Mouse (Mus musculus): ENCODE measurements around the gene Dusp10. TPM values are rescaled to one million over a fixed set of nuclear protein-coding genes. Genes with fewer than 3 reads are reported as not detected.

Dusp10 gene
- polyA plus RNA-seq, 1 experiment from 2014 or later, result 7.0 TPM

DNA sequence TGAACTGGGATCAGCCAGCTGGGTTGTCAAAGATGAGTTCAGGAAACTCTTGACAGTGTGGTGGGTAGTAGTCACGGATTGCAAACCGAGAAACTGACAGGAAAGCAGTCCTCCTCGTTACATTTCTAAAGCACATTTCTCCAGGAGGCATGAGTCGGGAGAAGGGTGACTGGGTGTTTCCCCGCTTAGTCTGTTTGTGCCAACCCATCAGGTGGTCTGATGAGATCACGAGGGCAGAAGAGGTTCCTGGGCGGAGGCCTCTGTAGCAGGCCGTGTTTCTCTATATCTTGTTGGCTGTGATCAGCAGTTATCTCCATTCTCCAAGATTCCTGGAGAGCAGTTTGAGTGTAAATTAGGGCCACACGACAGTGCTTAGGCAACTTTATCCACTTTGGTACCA is 29.6 kb downstream of the Dusp10 start:
- Histone ChIP-seq H3K36me3 (no peaks in the 10 kb centered on the region), H3K4me1 (replicated peaks) (peaks cover 29% of the 10 kb centered on the region), H3K9me3 (no peaks in the 10 kb centered on the region), H3K4me3 (replicated peaks) (no peak overlapping the region), H3K4me2 (no peak overlapping the region), H3K9ac (replicated peaks) (no peak overlapping the region), H3K27me3 (no peaks in the 10 kb centered on the region), H3K27ac (no peak overlapping the region)
- 80% methylated on average over 9 of the region's 9 CpGs for WGBS
- no peak for ATAC-seq (ENCODE audit: insufficient number of reproducible peaks, insufficient read depth, low FRiP score, low TSS enrichment, low read depth)

DNA sequence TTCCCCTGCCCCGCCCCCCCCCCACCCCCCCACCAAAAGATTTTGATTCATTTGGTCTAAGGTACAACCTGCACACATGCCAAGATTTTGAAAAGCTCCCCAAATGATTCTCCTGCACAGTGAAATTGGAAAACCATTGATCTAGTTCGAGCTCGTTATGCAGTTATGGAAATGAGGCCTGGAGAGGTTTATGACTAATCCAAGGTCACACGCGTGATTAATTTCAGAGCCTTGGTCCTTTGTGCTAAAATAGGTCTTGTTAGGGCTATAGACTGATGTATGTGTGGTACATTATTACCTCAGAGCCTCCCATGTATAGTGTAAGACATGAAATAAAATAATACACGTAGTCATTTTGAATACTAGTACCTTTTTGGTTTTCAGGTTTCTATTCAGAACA is 30.3 kb downstream of the Dusp10 start:
- no peak overlapping the region for H3K4me2 ChIP-seq
- 85% methylated on average over 5 of the region's 6 CpGs for WGBS
- H3K27ac ChIP-seq, result no peak overlapping the region
- no peaks in the 10 kb centered on the region for H3K27me3 ChIP-seq
- H3K4me1 ChIP-seq (replicated peaks), result peaks cover 29% of the 10 kb centered on the region
- H3K9ac ChIP-seq (replicated peaks), result no peak overlapping the region
- H3K9me3 ChIP-seq, result no peaks in the 10 kb centered on the region
- H3K4me3 ChIP-seq (replicated peaks), result no peak overlapping the region
- ATAC-seq (ENCODE audit: insufficient number of reproducible peaks, insufficient read depth, low FRiP score, low TSS enrichment, low read depth), result no peak
- H3K36me3 ChIP-seq, result no peaks in the 10 kb centered on the region

DNA sequence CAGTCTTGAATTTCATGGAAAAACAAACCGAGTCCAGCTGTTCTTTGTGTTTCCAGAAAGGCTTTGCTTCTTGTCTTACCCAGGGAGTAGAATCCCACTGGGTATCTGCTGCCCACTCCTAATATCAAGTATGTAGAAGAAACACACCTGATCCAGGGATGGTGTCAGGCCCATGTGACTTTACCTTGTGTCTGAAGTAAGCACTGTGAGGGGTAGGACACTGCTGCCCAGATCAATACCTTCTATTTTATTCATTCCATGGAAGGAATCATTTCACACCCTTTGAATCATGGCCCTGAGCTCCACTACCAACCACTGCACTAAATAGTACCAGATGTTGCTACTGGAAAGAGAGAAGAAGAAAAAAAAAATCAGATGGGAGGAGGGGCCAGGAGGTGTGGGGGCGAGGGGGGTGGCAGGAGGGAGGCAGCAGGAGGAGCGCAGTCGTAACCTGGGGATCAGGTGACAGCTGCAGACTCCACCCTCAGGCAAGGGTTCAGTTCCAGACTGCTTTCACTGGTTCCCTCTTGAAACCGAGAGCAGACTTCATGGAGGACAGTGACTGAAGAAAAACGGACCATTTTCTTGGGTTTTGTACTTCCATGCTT is 33.1 kb downstream of the Dusp10 start:
- Histone ChIP-seq H3K36me3 (no peaks in the 10 kb centered on the region), H3K4me1 (replicated peaks) (peaks cover 26% of the 10 kb centered on the region), H3K27me3 (no peaks in the 10 kb centered on the region), H3K4me3 (replicated peaks) (no peak overlapping the region), H3K9ac (replicated peaks) (no peak overlapping the region; the same call in 1 of the 2 replicates), H3K4me2 (peak overlapping the region; percentile 15; the same call in 1 of the 2 replicates), H3K9me3 (no peaks in the 10 kb centered on the region), H3K27ac (peak overlapping the region; percentile 76)
- WGBS, result 17% methylated on average over 6 of the region's 6 CpGs
- ATAC-seq (ENCODE audit: insufficient number of reproducible peaks, insufficient read depth, low FRiP score, low TSS enrichment, low read depth), result peak; percentile 79

GRCm38 (mm10) chr1:184047818-184048217 is 34.7 kb downstream of the Dusp10 start:
- Histone ChIP-seq H3K9ac (replicated peaks) (no peak overlapping the region), H3K4me2 (no peak overlapping the region), H3K36me3 (no peaks in the 10 kb centered on the region), H3K27ac (no peak overlapping the region), H3K9me3 (no peaks in the 10 kb centered on the region), H3K27me3 (no peaks in the 10 kb centered on the region), H3K4me3 (replicated peaks) (no peak overlapping the region), H3K4me1 (replicated peaks) (peaks cover 24% of the 10 kb centered on the region)
- no peak for ATAC-seq (ENCODE audit: insufficient number of reproducible peaks, insufficient read depth, low FRiP score, low TSS enrichment, low read depth)
- WGBS, result 90% methylated on average over 9 of the region's 9 CpGs

GRCm38 (mm10) chr1:184048675-184049418 is 35.7 kb downstream of the Dusp10 start:
- ATAC-seq (ENCODE audit: insufficient number of reproducible peaks, insufficient read depth, low FRiP score, low TSS enrichment, low read depth), result no peak
- Histone ChIP-seq H3K36me3 (no peaks in the 10 kb centered on the region), H3K4me1 (replicated peaks) (peaks cover 24% of the 10 kb centered on the region), H3K4me2 (no peak overlapping the region), H3K27ac (no peak overlapping the region), H3K9ac (replicated peaks) (no peak overlapping the region), H3K9me3 (no peaks in the 10 kb centered on the region), H3K4me3 (replicated peaks) (no peak overlapping the region), H3K27me3 (no peaks in the 10 kb centered on the region)
- 72% methylated on average over 10 of the region's 10 CpGs for WGBS

- Histone ChIP-seq H3K9ac (replicated peaks) (no peak overlapping the region), H3K36me3 (no peaks in the 10 kb centered on the region), H3K4me2 (no peak overlapping the region), H3K9me3 (no peaks in the 10 kb centered on the region), H3K4me3 (replicated peaks) (no peak overlapping the region), H3K4me1 (replicated peaks) (peaks cover 13% of the 10 kb centered on the region), H3K27ac (no peak overlapping the region), H3K27me3 (no peaks in the 10 kb centered on the region)
- WGBS, result 62% methylated on average over 1 of the region's 1 CpGs
- ATAC-seq (ENCODE audit: insufficient number of reproducible peaks, insufficient read depth, low FRiP score, low TSS enrichment, low read depth), result no peak
Measured at GRCm38 (mm10) chr1:184051286-184051685, 38.2 kb downstream of the Dusp10 start.

DNA sequence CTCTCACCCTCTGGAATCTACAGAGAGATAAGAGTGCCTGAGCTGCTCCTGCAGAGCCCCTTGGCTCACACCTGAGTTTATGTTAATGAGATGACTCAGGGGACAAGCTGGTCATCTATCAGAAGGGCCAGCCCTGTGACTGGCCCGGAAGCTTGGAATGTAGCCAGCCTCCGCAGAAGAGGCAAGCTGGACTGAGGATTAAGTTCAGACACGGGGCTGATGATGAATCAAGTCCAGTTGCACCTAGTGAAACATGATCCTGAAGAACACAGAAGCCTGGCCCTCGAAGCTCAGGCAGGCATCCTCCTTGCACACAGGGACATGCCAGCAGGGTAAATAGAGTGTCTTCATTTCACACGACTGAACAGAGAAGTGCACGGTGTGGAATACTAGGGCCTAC is 38.7 kb downstream of the Dusp10 start:
- H3K27me3 ChIP-seq, result no peaks in the 10 kb centered on the region
- H3K4me2 ChIP-seq, result no peak overlapping the region
- H3K4me3 ChIP-seq (replicated peaks), result no peak overlapping the region
- no peak for ATAC-seq (ENCODE audit: insufficient number of reproducible peaks, insufficient read depth, low FRiP score, low TSS enrichment, low read depth)
- WGBS, result 19% methylated on average over 6 of the region's 6 CpGs
- H3K9me3 ChIP-seq, result no peaks in the 10 kb centered on the region
- no peak overlapping the region for H3K27ac ChIP-seq
- peaks cover 10% of the 10 kb centered on the region for H3K4me1 ChIP-seq (replicated peaks)
- H3K9ac ChIP-seq (replicated peaks), result no peak overlapping the region
- H3K36me3 ChIP-seq, result no peaks in the 10 kb centered on the region

DNA sequence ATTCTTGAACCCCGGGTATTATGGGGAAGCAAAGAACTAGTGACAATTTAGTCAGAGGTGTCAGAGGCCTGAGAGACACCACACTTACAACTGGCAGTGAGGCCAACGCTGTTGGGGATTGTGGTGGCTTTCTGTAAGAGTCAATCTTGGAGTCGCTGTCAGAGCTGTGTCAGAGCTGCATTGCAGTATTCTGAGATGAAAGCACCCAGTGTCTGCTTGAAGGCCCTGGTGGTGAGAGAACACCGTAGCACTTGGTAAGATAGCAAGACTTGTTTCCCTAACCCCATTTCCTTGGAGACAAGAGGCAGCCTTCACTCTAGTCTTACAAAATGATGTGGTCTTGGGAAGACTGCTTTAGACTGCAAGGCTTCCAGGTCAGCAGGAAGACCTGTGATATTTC is 39.2 kb downstream of the Dusp10 start:
- Histone ChIP-seq H3K9ac (replicated peaks) (no peak overlapping the region), H3K4me1 (replicated peaks) (peaks cover 9% of the 10 kb centered on the region), H3K4me2 (no peak overlapping the region), H3K4me3 (replicated peaks) (no peak overlapping the region), H3K27ac (no peak overlapping the region), H3K36me3 (no peaks in the 10 kb centered on the region), H3K27me3 (no peaks in the 10 kb centered on the region), H3K9me3 (no peaks in the 10 kb centered on the region)
- ATAC-seq (ENCODE audit: insufficient number of reproducible peaks, insufficient read depth, low FRiP score, low TSS enrichment, low read depth), result no peak
- 69% methylated on average over 4 of the region's 4 CpGs for WGBS

DNA sequence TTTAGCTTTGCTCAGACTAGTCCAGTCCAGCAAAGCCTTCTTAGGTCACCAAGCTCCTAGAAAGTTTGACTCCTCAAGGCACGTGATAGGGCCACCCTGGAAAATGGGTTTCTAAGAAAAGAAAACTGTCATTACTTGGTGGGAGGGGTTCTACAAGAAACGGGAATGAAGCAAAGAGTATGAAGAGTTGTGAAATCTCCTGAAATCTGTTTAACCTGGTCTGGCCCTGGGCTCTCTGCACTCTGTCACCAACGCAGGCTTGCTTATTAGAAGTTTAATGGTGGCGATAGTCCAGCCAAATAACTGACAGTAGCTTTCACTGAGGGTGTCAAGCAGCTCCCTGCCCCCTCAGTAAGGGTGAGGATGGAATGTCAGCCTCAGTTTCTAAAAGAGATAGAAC is 40.0 kb downstream of the Dusp10 start:
- H3K27ac ChIP-seq, result no peak overlapping the region
- H3K4me1 ChIP-seq (replicated peaks), result peaks cover 9% of the 10 kb centered on the region
- no peak for ATAC-seq (ENCODE audit: insufficient number of reproducible peaks, insufficient read depth, low FRiP score, low TSS enrichment, low read depth)
- H3K4me2 ChIP-seq, result no peak overlapping the region
- WGBS, result 74% methylated on average over 4 of the region's 4 CpGs
- H3K36me3 ChIP-seq, result no peaks in the 10 kb centered on the region
- H3K9me3 ChIP-seq, result no peaks in the 10 kb centered on the region
- H3K27me3 ChIP-seq, result no peaks in the 10 kb centered on the region
- H3K9ac ChIP-seq (replicated peaks), result no peak overlapping the region
- H3K4me3 ChIP-seq (replicated peaks), result no peak overlapping the region

DNA sequence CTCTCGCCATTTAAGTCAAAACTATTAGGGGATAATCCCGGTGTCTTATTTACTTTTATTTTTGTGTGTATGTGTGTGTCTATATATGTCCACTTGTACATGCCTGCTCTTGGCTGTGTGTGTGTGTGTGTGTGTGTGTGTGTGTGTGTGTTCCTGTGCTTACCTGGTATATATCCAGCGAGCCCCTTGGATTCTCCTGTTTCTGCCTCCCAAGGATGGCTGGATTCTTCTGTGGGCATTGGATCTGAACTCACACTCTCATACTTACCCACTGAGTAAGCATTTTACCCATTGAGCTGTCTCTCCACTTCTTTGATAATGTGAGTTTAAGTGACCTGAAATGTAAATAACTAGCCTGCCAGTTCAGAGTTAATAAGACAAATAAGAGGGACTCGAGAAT is 40.6 kb downstream of the Dusp10 start:
- WGBS, result 91% methylated on average over 4 of the region's 4 CpGs
- no peak for ATAC-seq (ENCODE audit: insufficient number of reproducible peaks, insufficient read depth, low FRiP score, low TSS enrichment, low read depth)
- H3K4me2 ChIP-seq, result no peak overlapping the region
- peaks cover 9% of the 10 kb centered on the region for H3K4me1 ChIP-seq (replicated peaks)
- no peak overlapping the region for H3K27ac ChIP-seq
- H3K9ac ChIP-seq (replicated peaks), result no peak overlapping the region
- no peak overlapping the region for H3K4me3 ChIP-seq (replicated peaks)
- H3K36me3 ChIP-seq, result no peaks in the 10 kb centered on the region
- H3K9me3 ChIP-seq, result no peaks in the 10 kb centered on the region
- H3K27me3 ChIP-seq, result no peaks in the 10 kb centered on the region

DNA sequence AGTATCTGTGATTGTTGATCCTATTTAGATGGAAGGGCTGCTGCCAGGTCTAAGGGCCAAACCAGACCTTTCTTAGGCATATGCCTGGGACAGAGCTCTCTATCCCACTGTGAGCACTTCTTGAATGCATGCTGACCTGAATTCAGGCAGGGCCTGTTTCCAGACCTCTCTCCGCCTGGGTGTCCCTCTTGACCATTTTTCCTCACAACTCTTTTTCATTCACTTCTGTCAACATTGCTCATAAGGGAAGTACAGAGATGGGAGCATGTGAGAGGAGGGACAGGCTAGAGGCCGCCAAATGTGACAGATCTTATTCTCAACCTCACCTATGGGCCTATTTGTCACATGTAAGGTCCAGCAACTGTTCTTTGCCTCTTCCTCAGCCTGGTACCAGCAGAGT is 41.1 kb downstream of the Dusp10 start:
- H3K4me3 ChIP-seq (replicated peaks), result no peak overlapping the region
- no peak overlapping the region for H3K9ac ChIP-seq (replicated peaks)
- WGBS, result 95% methylated on average over 2 of the region's 2 CpGs
- H3K4me1 ChIP-seq (replicated peaks), result peaks cover 9% of the 10 kb centered on the region
- no peaks in the 10 kb centered on the region for H3K9me3 ChIP-seq
- no peak for ATAC-seq (ENCODE audit: insufficient number of reproducible peaks, insufficient read depth, low FRiP score, low TSS enrichment, low read depth)
- no peaks in the 10 kb centered on the region for H3K27me3 ChIP-seq
- no peak overlapping the region for H3K4me2 ChIP-seq
- no peak overlapping the region for H3K27ac ChIP-seq
- no peaks in the 10 kb centered on the region for H3K36me3 ChIP-seq

- Histone ChIP-seq H3K9me3 (no peaks in the 10 kb centered on the region), H3K36me3 (no peaks in the 10 kb centered on the region), H3K27me3 (no peaks in the 10 kb centered on the region), H3K9ac (replicated peaks) (no peak overlapping the region), H3K4me2 (no peak overlapping the region), H3K4me1 (replicated peaks) (no peaks in the 10 kb centered on the region), H3K4me3 (replicated peaks) (no peak overlapping the region), H3K27ac (no peak overlapping the region)
- no peak for ATAC-seq (ENCODE audit: insufficient number of reproducible peaks, insufficient read depth, low FRiP score, low TSS enrichment, low read depth)
- 81% methylated on average over 8 of the region's 8 CpGs for WGBS
Measured at GRCm38 (mm10) chr1:184058206-184058605, 45.1 kb downstream of the Dusp10 start.
